Mouse (Mus musculus): ENCODE data around the gene Lama4. TPM values are rescaled to one million over a fixed set of nuclear protein-coding genes. Genes with fewer than 3 reads are reported as not detected.

The Lama4 gene
- polyA plus RNA-seq, 1 experiment = 6.6 TPM

- 94% methylated on average over 5 of the region's 5 CpGs for WGBS
- no peaks in the 10 kb centered on the region for H3K27me3 ChIP-seq (ENCODE audit: control insufficient read depth, insufficient read depth, low read length)
- H3K4me1 ChIP-seq (replicated peaks; ENCODE audit: control insufficient read depth, insufficient read depth, low read length) = peaks cover 5% of the 10 kb centered on the region; the same call in 1 of the 2 replicates
- peaks cover 19% of the 10 kb centered on the region for H3K36me3 ChIP-seq (ENCODE audit: control insufficient read depth, insufficient read depth, low read length)
- no peak for TF ChIP-seq CTCF (IDR thresholded peaks at IDR 0.05; ENCODE audit: borderline replicate concordance, control insufficient read depth, extremely low read depth, insufficient read depth, low read length, poor library complexity)
- H3K4me3 ChIP-seq (ENCODE audit: control insufficient read depth, insufficient read depth, low read length) = no peak overlapping the region
- H3K27ac ChIP-seq (ENCODE audit: control insufficient read depth, insufficient read depth, low read length) = no peak overlapping the region
- no peak for DNase-seq
Observed at GRCm38 (mm10) chr10:39156719-39157118, 191.4 kb downstream of the Lama4 start.

- Histone ChIP-seq H3K4me3 (ENCODE audit: control insufficient read depth, insufficient read depth, low read length) (no peak overlapping the region), H3K4me1 (replicated peaks; ENCODE audit: control insufficient read depth, insufficient read depth, low read length) (peaks cover 5% of the 10 kb centered on the region; the same call in 1 of the 2 replicates), H3K36me3 (ENCODE audit: control insufficient read depth, insufficient read depth, low read length) (peaks cover 19% of the 10 kb centered on the region), H3K27ac (ENCODE audit: control insufficient read depth, insufficient read depth, low read length) (no peak overlapping the region), H3K27me3 (ENCODE audit: control insufficient read depth, insufficient read depth, low read length) (no peaks in the 10 kb centered on the region)
- 90% methylated on average over 1 of the region's 1 CpGs for WGBS
- TF ChIP-seq POLR2A (IDR thresholded peaks at IDR 0.05; ENCODE audit: control insufficient read depth, extremely low read depth, insufficient read depth, low read length, poor library complexity) (no peak), CTCF (IDR thresholded peaks at IDR 0.05; ENCODE audit: borderline replicate concordance, control insufficient read depth, extremely low read depth, insufficient read depth, low read length, poor library complexity) (no peak)
- no peak for DNase-seq
Observed at GRCm38 (mm10) chr10:39157321-39157720, 192.0 kb downstream of the Lama4 start.

- WGBS = 90% methylated on average over 12 of the region's 12 CpGs
- peaks cover 5% of the 10 kb centered on the region; the same call in 1 of the 2 replicates for H3K4me1 ChIP-seq (replicated peaks; ENCODE audit: control insufficient read depth, insufficient read depth, low read length)
- peaks cover 14% of the 10 kb centered on the region for H3K36me3 ChIP-seq (ENCODE audit: control insufficient read depth, insufficient read depth, low read length)
- H3K4me3 ChIP-seq (ENCODE audit: control insufficient read depth, insufficient read depth, low read length) = no peak overlapping the region
- DNase-seq = peak; percentile 34
- H3K27ac ChIP-seq (ENCODE audit: control insufficient read depth, insufficient read depth, low read length) = no peak overlapping the region
- no peaks in the 10 kb centered on the region for H3K27me3 ChIP-seq (ENCODE audit: control insufficient read depth, insufficient read depth, low read length)
- TF ChIP-seq CTCF (IDR thresholded peaks at IDR 0.05; ENCODE audit: borderline replicate concordance, control insufficient read depth, extremely low read depth, insufficient read depth, low read length, poor library complexity) = 0 out of 2 replicates have a peak, but pooled peaks have one; percentile 30
- TF ChIP-seq POLR2A (IDR thresholded peaks at IDR 0.05; ENCODE audit: control insufficient read depth, extremely low read depth, insufficient read depth, low read length, poor library complexity) = no peak
Observed at GRCm38 (mm10) chr10:39158306-39158705, 193.0 kb downstream of the Lama4 start.

Other genes with a start within 250 kb of the Lama4 start
- gene Rfpl4b, start 143.7 kb upstream of the Lama4 start, polyA plus RNA-seq (2012; rRNA removed) = not detected in 2 replicates
- gene Fam229b, start 168.4 kb downstream of the Lama4 start, polyA plus RNA-seq (2012; rRNA removed) = 0.80 and 1.6 TPM in 2 replicates
- gene Tube1, start 168.5 kb downstream of the Lama4 start, polyA plus RNA-seq (2012; rRNA removed) = 113 and 120 TPM in 2 replicates
- not detected in 2 replicates for gene Ccn6, start 198.3 kb downstream of the Lama4 start, polyA plus RNA-seq (2012; rRNA removed)